Mouse (Mus musculus) retina, adult 2 months (tissue): Measurements from ENCODE around the gene Trmt13.
"Not testable (repeated sequence)": the region's sequence is repeated elsewhere in the genome, so short reads cannot be mapped to it uniquely, and the experiment has no call there.

Source experiments
- DNase-seq: peaks from one replicate; pipeline ENCODE4 v3.0.0-alpha.2; 2012; ENCODE audit warnings: low read depth, low spot score

Gene Trmt13

GRCm38 (mm10) chr3:116634091-116634490 is 19.7 kb upstream of the Trmt13 start:
- no peak for DNase-seq

- no peak for DNase-seq
Observed at GRCm38 (mm10) chr3:116632971-116633370, 18.6 kb upstream of the Trmt13 start.

GRCm38 (mm10) chr3:116631459-116631858 is 17.1 kb upstream of the Trmt13 start:
- no peak for DNase-seq

- no peak for DNase-seq
Observed at GRCm38 (mm10) chr3:116622641-116623040, 8.3 kb upstream of the Trmt13 start.

- no peak for DNase-seq
Observed at GRCm38 (mm10) chr3:116620636-116621370, 6.4 kb upstream of the Trmt13 start.

- DNase-seq = no peak
Observed at GRCm38 (mm10) chr3:116618855-116619254, 4.5 kb upstream of the Trmt13 start.

GRCm38 (mm10) chr3:116615318-116616068 is 1.1 kb upstream of the Trmt13 start:
- no peak for DNase-seq

- DNase-seq = no peak
Observed at GRCm38 (mm10) chr3:116604570-116604969, 9.8 kb downstream of the Trmt13 start.

GRCm38 (mm10) chr3:116601781-116602180 is 12.6 kb downstream of the Trmt13 start:
- DNase-seq = no peak

- no peak for DNase-seq
Observed at GRCm38 (mm10) chr3:116601005-116601404, 13.4 kb downstream of the Trmt13 start.

- DNase-seq = no peak
Observed at GRCm38 (mm10) chr3:116599705-116600104, 14.7 kb downstream of the Trmt13 start.

GRCm38 (mm10) chr3:116595603-116595991 is 18.8 kb downstream of the Trmt13 start:
- DNase-seq = no peak

- peak; percentile 97 for DNase-seq
Observed at GRCm38 (mm10) chr3:116594728-116595602, 19.4 kb downstream of the Trmt13 start, which contains the start of gene Sass6. Sass6 (plus strand) TSS chr3:116594982.

- no peak for DNase-seq
Observed at GRCm38 (mm10) chr3:116594076-116594727, 20.2 kb downstream of the Trmt13 start.

- no peak for DNase-seq
Observed at GRCm38 (mm10) chr3:116582201-116582600, 32.2 kb downstream of the Trmt13 start.

- DNase-seq = no peak
Observed at GRCm38 (mm10) chr3:116577286-116577685, 37.1 kb downstream of the Trmt13 start.

GRCm38 (mm10) chr3:116570628-116571027 is 43.8 kb downstream of the Trmt13 start:
- no peak for DNase-seq

GRCm38 (mm10) chr3:116563095-116563492 is 51.3 kb downstream of the Trmt13 start:
- DNase-seq = no peak

GRCm38 (mm10) chr3:116562408-116563094 is 51.8 kb downstream of the Trmt13 start, which contains the start of gene Lrrc39:
Lrrc39 (plus strand) TSS chr3:116562973.
- no peak for DNase-seq

- DNase-seq = not testable (repeated sequence)
Observed at GRCm38 (mm10) chr3:116561315-116561714, 53.1 kb downstream of the Trmt13 start.

GRCm38 (mm10) chr3:116551362-116551761 is 63.0 kb downstream of the Trmt13 start:
- no peak for DNase-seq
